12 mouse cellular contexts compared by ENCODE assay signal in the genomic region with DNA sequence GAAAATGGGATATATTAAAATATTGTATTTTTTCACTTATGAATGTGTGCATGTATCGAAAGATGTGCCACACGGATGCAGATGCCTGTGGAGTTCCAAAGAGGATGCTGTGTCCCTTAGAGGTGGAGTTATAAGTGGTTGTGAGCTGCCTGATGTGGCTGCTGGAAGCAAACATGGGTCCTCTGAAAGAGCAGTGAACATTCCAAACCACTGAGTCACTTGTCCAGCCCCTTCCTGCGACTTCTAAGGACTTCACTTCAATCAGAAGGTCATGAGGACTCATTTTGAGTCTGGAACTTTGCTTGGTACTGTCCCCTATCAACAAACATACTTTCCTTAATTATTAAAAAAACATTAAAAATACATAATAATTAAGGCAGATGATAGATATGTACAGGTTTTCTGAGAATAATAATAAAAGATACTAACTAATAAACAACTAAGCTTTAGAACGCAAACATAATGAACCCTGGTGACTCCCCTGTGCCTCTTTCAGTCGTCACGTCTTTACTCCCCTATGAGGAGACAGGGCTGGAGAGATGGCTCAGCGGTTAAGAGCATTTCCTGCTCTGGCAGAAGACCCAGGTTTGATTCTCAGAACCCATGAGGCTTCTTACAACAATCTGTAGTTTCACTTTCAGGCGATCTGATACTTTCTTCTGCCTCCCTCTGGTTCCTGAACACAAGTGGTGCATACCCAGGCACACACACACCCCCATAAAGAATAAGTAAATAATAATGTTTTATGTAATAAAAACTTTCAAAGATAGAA.
DNase-seq lines count a peak whose midpoint lies in the region.
"Had no signal": no experiment of that assay in that cellular context is flagged by ENCODE, and none has a peak within 500 bp of the region (broad histone marks: within the 10 kb centered on the region; RNA-seq: fewer than 3 reads in every experiment).

No protein-coding gene starts in this region.

- DNase-seq in CD4-positive, CD25-positive, alpha-beta regulatory T cell, adult 2 months (ENCODE audit: low read depth, low spot score): peak; percentile 82
- DNase-seq in T-cell, adult 2 months (ENCODE audit: low spot score): peak; percentile 75
- DNase-seq in naive thymus-derived CD4-positive, alpha-beta T cell, adult 2 months (ENCODE audit: low read depth): peak; percentile 82
- peak; percentile 38 for DNase-seq in thymus, postnatal 4 days
- no peak for DNase-seq in lung, postnatal 4 days
- no peak for DNase-seq in lung, postnatal 14 days
- DNase-seq in urinary bladder, postnatal 4 days (ENCODE audit: low spot score in 2 of 2): no peak
- DNase-seq: cerebellum, postnatal 14 days; gastrocnemius, adult 2 months; heart, adult 2 months; lung, postnatal 36 days; right cerebral cortex, postnatal 14 days had no signal

Comparison
In these comparisons a context has a peak if more than half of its experiments do, and no peak if none do; other contexts are left out.
1. DNase-seq: peak in CD4-positive, CD25-positive, alpha-beta regulatory T cell, adult 2 months (single experiment), T-cell, adult 2 months (single experiment), naive thymus-derived CD4-positive, alpha-beta T cell, adult 2 months (single experiment) and thymus, postnatal 4 days (single experiment); none in lung, postnatal 4 days (0 of 2), lung, postnatal 14 days (single experiment) and urinary bladder, postnatal 4 days (0 of 2).